Mouse (Mus musculus): Measurements from ENCODE around the gene Gpr88. TPM values are rescaled to one million over a fixed set of nuclear protein-coding genes. Genes with fewer than 3 reads are reported as not detected.
"Not testable (repeated sequence)": the region's sequence is repeated elsewhere in the genome, so short reads cannot be mapped to it uniquely, and the experiment has no call there.

The Gpr88 gene
- polyA plus RNA-seq, 1 experiment from 2014 or later: 0.30 TPM

DNA sequence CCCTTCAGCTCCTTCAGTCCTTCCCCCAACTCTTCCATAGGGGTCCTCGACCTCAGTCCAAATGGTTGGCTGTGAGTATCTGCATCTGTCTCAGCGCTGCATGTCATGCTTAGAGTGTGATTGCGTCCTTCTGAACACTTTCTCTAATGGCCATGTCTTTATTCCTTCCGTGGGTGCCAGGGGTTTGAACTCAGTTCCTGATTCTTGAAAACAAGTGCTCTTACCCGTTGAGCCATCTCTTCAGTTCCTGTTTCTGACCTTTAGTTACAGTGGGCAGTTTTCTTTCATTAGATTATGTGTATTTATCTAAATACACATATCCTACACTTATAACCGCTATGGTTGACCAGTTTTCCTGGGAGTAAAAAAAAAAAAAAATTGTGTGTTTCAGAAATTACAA is 26.4 kb downstream of the Gpr88 start:
- no peak for TF ChIP-seq CTCF (IDR thresholded peaks at IDR 0.05; ENCODE audit: low read depth)
- WGBS: 83% methylated on average over 6 of the region's 6 CpGs
- no peaks in the 10 kb centered on the region for H3K9me3 ChIP-seq (replicated peaks; ENCODE audit: low read length)
- ATAC-seq (replicated peaks; ENCODE audit: low FRiP score, low read depth): no peak
- H3K4me1 ChIP-seq (replicated peaks; ENCODE audit: insufficient read depth, low read length): no peaks in the 10 kb centered on the region
- no peaks in the 10 kb centered on the region for H3K36me3 ChIP-seq (ENCODE audit: insufficient read depth, low read length)
- H3K9ac ChIP-seq (ENCODE audit: low read depth, low read length): no peak overlapping the region
- DNase-seq (ENCODE audit: low spot score): no peak
- no peak overlapping the region for H3K4me3 ChIP-seq (replicated peaks; ENCODE audit: low read depth, low read length)
- no peak overlapping the region for H3K4me2 ChIP-seq (ENCODE audit: low read length)
- no peaks in the 10 kb centered on the region for H3K27me3 ChIP-seq (ENCODE audit: insufficient read depth, low read length)
- H3K27ac ChIP-seq: no peak overlapping the region

GRCm38 (mm10) chr3:116222511-116223243 is 30.6 kb downstream of the Gpr88 start:
- WGBS: 42% methylated on average over 17 of the region's 17 CpGs
- Histone ChIP-seq H3K36me3 (ENCODE audit: insufficient read depth, low read length) (no peaks in the 10 kb centered on the region), H3K9me3 (replicated peaks; ENCODE audit: low read length) (no peaks in the 10 kb centered on the region), H3K27me3 (ENCODE audit: insufficient read depth, low read length) (no peaks in the 10 kb centered on the region), H3K9ac (ENCODE audit: low read depth, low read length) (0 out of 2 replicates have a peak overlapping the region, but pooled peaks have one; percentile 18), H3K4me3 (replicated peaks; ENCODE audit: low read depth, low read length) (no peak overlapping the region), H3K4me2 (ENCODE audit: low read length) (peak overlapping the region; percentile 28; the same call in 1 of the 2 replicates), H3K27ac (no peak overlapping the region), H3K4me1 (replicated peaks; ENCODE audit: insufficient read depth, low read length) (no peaks in the 10 kb centered on the region)
- TF ChIP-seq CTCF (IDR thresholded peaks at IDR 0.05; ENCODE audit: low read depth): no peak
- no peak for DNase-seq (ENCODE audit: low spot score)
- ATAC-seq (replicated peaks; ENCODE audit: low FRiP score, low read depth): no peak

DNA sequence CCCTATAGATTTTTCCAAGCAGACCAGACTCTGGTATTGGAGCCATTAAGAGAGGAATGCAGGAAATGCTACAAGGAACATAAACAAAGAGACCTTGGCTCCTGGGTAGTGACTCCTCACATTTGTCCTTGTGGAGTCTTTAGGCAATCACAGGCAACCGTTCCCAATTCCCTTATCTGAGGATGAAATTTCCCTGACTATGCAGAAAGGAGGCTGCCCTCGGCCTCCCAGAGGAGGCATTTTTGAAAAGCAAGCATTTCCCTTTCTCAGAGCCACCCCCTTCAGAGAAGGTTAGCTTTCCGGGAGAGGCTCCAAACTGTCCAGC is 31.7 kb downstream of the Gpr88 start:
- Histone ChIP-seq H3K27ac (peak overlapping the region; percentile 50; the same call in 1 of the 2 replicates), H3K27me3 (ENCODE audit: insufficient read depth, low read length) (no peaks in the 10 kb centered on the region), H3K4me1 (replicated peaks; ENCODE audit: insufficient read depth, low read length) (no peaks in the 10 kb centered on the region), H3K36me3 (ENCODE audit: insufficient read depth, low read length) (no peaks in the 10 kb centered on the region), H3K4me3 (replicated peaks; ENCODE audit: low read depth, low read length) (no peak overlapping the region), H3K4me2 (ENCODE audit: low read length) (no peak overlapping the region), H3K9ac (ENCODE audit: low read depth, low read length) (no peak overlapping the region), H3K9me3 (replicated peaks; ENCODE audit: low read length) (no peaks in the 10 kb centered on the region)
- 0 out of 2 replicates have a peak, but pooled peaks have one; percentile 7 for TF ChIP-seq CTCF (IDR thresholded peaks at IDR 0.05; ENCODE audit: low read depth)
- 18% methylated on average over 3 of the region's 3 CpGs for WGBS
- no peak for DNase-seq (ENCODE audit: low spot score)
- no peak for ATAC-seq (replicated peaks; ENCODE audit: low FRiP score, low read depth)

GRCm38 (mm10) chr3:116220980-116221685 is 32.2 kb downstream of the Gpr88 start:
- no peak for ATAC-seq (replicated peaks; ENCODE audit: low FRiP score, low read depth)

DNA sequence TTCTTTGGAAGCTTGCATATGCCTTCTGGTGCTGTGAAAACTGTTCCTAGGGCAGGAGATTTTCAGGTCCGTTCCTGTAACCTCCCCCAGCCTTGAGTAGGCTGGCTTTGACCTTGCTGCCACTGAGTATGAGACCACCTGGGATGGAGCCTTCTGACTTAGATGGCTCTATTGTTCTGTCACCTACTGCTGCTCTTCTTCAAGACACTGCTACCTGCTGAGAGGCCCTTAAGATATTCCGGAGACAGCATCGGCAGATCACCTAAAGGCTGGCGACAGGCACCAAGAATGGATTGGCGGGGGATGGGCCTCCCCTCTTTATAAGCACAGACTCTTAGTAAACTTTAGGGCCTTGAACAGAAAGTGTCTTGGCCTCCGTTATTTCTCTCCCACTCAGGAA is 35.9 kb downstream of the Gpr88 start:
- not testable (repeated sequence) for H3K27ac ChIP-seq; H3K9me3 ChIP-seq (replicated peaks; ENCODE audit: low read length); H3K4me3 ChIP-seq (replicated peaks; ENCODE audit: low read depth, low read length); H3K4me2 ChIP-seq (ENCODE audit: low read length); H3K27me3 ChIP-seq (ENCODE audit: insufficient read depth, low read length); H3K36me3 ChIP-seq (ENCODE audit: insufficient read depth, low read length); DNase-seq (ENCODE audit: low spot score); ATAC-seq (replicated peaks; ENCODE audit: low FRiP score, low read depth); H3K9ac ChIP-seq (ENCODE audit: low read depth, low read length); H3K4me1 ChIP-seq (replicated peaks; ENCODE audit: insufficient read depth, low read length)
- WGBS: 81% methylated on average over 6 of the region's 6 CpGs

More at GRCm38 (mm10) chr3:116220980-116221685, 32.2 kb downstream of the Gpr88 start:
- no peaks in the 10 kb centered on the region for H3K4me1 ChIP-seq (replicated peaks; ENCODE audit: insufficient read depth, low read length)
- no peaks in the 10 kb centered on the region for H3K27me3 ChIP-seq (ENCODE audit: insufficient read depth, low read length)
- no peak for TF ChIP-seq CTCF (IDR thresholded peaks at IDR 0.05; ENCODE audit: low read depth)
- no peaks in the 10 kb centered on the region for H3K9me3 ChIP-seq (replicated peaks; ENCODE audit: low read length)
- no peak overlapping the region for H3K4me2 ChIP-seq (ENCODE audit: low read length)
- H3K27ac ChIP-seq: peak overlapping the region; percentile 50; the same call in 1 of the 2 replicates
- H3K4me3 ChIP-seq (replicated peaks; ENCODE audit: low read depth, low read length): no peak overlapping the region
- H3K36me3 ChIP-seq (ENCODE audit: insufficient read depth, low read length): no peaks in the 10 kb centered on the region
- H3K9ac ChIP-seq (ENCODE audit: low read depth, low read length): no peak overlapping the region
- WGBS: 54% methylated on average over 6 of the region's 6 CpGs
- peak; percentile 73 for DNase-seq (ENCODE audit: low spot score)

- no peak for TF ChIP-seq CTCF (IDR thresholded peaks at IDR 0.05; ENCODE audit: low read depth)
- H3K4me3 ChIP-seq (replicated peaks; ENCODE audit: low read depth, low read length): no peak overlapping the region
- H3K9ac ChIP-seq (ENCODE audit: low read depth, low read length): no peak overlapping the region
- H3K27ac ChIP-seq: no peak overlapping the region
- DNase-seq (ENCODE audit: low spot score): no peak
- no peaks in the 10 kb centered on the region; the same call in 1 of the 2 replicates for H3K4me1 ChIP-seq (replicated peaks; ENCODE audit: insufficient read depth, low read length)
- WGBS: 65% methylated on average over 1 of the region's 1 CpGs
- no peaks in the 10 kb centered on the region for H3K27me3 ChIP-seq (ENCODE audit: insufficient read depth, low read length)
- no peak for ATAC-seq (replicated peaks; ENCODE audit: low FRiP score, low read depth)
- H3K4me2 ChIP-seq (ENCODE audit: low read length): no peak overlapping the region
- no peaks in the 10 kb centered on the region for H3K9me3 ChIP-seq (replicated peaks; ENCODE audit: low read length)
- no peaks in the 10 kb centered on the region for H3K36me3 ChIP-seq (ENCODE audit: insufficient read depth, low read length)
Observed at GRCm38 (mm10) chr3:116216261-116216660, 37.0 kb downstream of the Gpr88 start.

Measured in kidney, postnatal 0 days (tissue).